Mouse (Mus musculus): Measurements from ENCODE around the gene Gm7735.
"Not testable (repeated sequence)": the region's sequence is repeated elsewhere in the genome, so short reads cannot be mapped to it uniquely, and the experiment has no call there.

Gene Gm7735

DNA sequence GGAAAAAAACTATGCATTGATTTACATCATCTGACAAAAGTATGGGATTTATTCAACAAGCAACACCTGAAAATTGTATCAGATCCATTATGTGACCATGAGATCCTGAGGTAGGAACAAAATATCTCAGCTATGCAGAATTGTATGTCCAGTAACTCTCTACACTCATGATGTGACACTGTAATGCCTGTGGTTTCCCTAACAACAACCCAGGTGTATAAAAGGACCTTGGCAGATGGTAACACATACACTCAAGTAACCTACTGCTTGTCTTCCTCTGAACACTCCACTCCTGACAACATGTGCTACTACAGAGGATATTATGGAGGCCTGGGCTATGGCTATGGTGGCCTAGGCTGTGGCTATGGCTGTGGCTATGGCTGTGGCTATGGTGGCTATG, at the start of gene Gm7735:
TSS of gene Gm7735 (plus strand) at position 301 of the 400 bp plus-strand sequence.
- CTCF ChIA-PET, result not testable (repeated sequence)

DNA sequence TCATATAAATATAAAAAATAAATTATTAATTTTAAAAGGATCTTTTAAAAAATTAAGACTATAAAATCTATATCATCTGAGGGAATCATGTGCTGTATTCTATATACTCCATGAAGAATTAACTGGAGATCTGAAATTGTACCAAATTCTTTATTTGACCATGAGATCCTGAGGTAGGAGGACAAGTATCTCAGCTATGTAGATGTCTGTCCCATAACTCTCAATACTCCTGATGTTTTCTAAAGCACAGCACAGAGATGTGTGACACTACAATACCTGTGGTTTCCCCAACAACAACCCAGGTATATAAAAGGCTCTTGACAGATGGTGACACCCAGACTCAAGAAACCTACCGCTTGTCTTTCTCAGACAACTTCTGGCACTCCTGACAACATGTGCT, 28.7 kb upstream of the Gm7735 start, which contains the start of gene Gm6358:
TSS of gene Gm6358 (plus strand) at position 301 of the 400 bp plus-strand sequence.
- CTCF ChIA-PET, result no interaction called here

DNA sequence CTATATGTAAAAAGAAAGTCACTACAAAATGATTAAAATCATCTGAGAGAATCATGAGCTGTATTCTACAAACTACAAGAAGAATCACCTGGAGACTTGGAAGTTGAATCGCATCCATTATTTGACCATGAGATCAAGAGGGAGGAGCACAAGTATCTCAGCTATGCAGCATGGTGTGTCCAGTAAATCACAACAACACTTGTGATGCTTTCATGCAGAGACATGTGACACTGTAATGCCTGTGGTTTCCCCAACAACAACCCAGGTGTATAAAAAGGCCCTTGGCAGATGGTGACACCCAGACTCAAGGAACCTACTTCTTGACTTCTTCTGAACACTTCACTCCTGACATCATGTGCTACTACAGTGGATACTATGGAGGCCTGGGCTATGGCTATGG, 18.5 kb upstream of the Gm7735 start, which contains the start of gene Gm10061:
TSS of gene Gm10061 (plus strand) at position 301 of the 400 bp plus-strand sequence.
- CTCF ChIA-PET, result no interaction called here

- CTCF ChIA-PET, result no interaction called here
Observed at GRCm38 (mm10) chr16:89157652-89158051, 11.6 kb upstream of the Gm7735 start, which contains the start of gene Gm9789. Gene Gm9789 (plus strand): TSS chr16:89157952.

GRCm38 (mm10) chr16:89174435-89174834, 5.1 kb downstream of the Gm7735 start, which contains the start of gene 1110057P08Rik:
Gene 1110057P08Rik (plus strand): TSS chr16:89174735.
- CTCF ChIA-PET, result no interaction called here

GRCm38 (mm10) chr16:89188621-89189020, 19.3 kb downstream of the Gm7735 start:
- CTCF ChIA-PET, result no interaction called here

GRCm38 (mm10) chr16:89205561-89205960, 36.3 kb downstream of the Gm7735 start, which contains the start of gene Krtap20-2:
Gene Krtap20-2 (plus strand): TSS chr16:89205861.
- CTCF ChIA-PET, result no interaction called here
